Mouse (Mus musculus): ENCODE data around the gene Glis1.

Gene Glis1

GRCm38 (mm10) chr4:107434356-107435237 is at the start of gene Glis1:
Gene Glis1, plus strand, starts transcription at chr4:107434591.
- peak in 1 of 2 experiments; percentile 18 for DNase-seq

DNA sequence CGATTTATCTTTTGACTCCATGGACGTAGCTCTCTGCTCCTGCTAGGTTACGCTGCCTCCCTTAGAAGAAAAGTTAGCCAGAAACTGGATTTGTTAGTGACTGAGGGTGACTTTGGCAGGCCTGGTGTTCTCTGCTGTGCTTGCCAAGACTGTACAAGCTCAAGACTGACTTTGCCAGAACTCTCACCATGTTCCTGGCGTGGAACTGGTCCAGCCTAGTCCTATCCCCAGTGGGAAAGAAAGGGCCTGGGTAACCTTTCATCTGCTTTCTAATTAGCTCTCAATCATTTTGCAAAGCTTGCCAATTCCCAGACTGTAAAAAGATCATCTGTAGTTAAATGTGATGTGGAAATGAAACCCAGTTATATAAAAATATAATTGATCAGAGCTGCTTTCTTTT is 47.4 kb upstream of the Glis1 start:
- DNase-seq: no peak

GRCm38 (mm10) chr4:107387465-107387864 is 46.9 kb upstream of the Glis1 start:
- DNase-seq: no peak

- DNase-seq: no peak
These were observed 46.1 kb upstream of the Glis1 start for GRCm38 (mm10) chr4:107388291-107388690.

GRCm38 (mm10) chr4:107389345-107389744 is 45.0 kb upstream of the Glis1 start:
- no peak for DNase-seq

DNA sequence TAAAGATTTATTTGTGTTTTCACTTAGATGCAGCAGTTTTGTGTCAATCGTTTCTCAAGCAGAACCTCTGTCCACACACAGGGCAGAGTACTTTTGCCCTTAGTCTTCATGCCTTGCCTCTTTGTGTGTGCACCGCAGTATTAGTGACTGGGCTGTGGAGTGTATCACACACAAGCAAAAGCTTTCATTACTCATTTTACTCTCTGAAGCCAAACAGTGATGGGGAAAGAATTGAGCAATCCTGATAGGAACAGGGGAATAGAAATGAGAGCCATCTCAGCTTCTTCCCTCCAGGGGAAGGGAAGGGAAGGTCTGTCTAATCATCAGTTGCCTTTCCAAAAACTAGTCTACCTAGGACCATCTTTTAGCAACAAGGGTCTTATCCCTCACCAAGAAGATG is 40.6 kb upstream of the Glis1 start:
- DNase-seq: no peak

- no peak for DNase-seq
These were observed 14.2 kb upstream of the Glis1 start for GRCm38 (mm10) chr4:107420202-107420601.

GRCm38 (mm10) chr4:107421711-107422110 is 12.7 kb upstream of the Glis1 start:
- DNase-seq: no peak

DNA sequence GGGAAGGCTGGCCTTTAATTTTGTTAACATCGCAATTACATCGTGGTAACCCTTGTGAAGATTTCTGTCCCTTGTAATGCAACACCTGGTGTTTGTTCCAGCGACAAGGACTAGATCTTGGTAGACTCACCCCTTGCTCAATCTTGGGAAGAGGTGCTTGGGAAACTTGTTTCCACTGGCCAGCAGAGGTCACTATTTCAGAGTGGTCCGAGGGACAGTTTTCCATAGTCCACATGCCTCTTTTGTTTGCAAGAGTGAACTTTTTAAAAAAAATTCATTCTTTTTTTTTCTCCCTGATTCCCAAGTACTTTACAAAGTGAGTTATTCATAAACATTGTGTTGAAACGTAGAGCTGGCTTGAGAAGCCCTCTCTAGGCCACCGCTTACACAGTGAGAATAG is 12.2 kb upstream of the Glis1 start:
- DNase-seq: no peak

GRCm38 (mm10) chr4:107425616-107426015 is 8.8 kb upstream of the Glis1 start:
- no peak for DNase-seq

GRCm38 (mm10) chr4:107426631-107427030 is 7.8 kb upstream of the Glis1 start:
- no peak for DNase-seq

GRCm38 (mm10) chr4:107432717-107433116 is 1.7 kb upstream of the Glis1 start:
- DNase-seq: no peak

- no peak for DNase-seq
These were observed 414 bp upstream of the Glis1 start for GRCm38 (mm10) chr4:107433998-107434355.

- no peak for DNase-seq
These were observed 1.0 kb downstream of the Glis1 start for GRCm38 (mm10) chr4:107435238-107435946.

GRCm38 (mm10) chr4:107436476-107436875 is 2.1 kb downstream of the Glis1 start:
- DNase-seq: no peak

- DNase-seq: no peak
These were observed 4.3 kb downstream of the Glis1 start for GRCm38 (mm10) chr4:107438741-107439140.

- no peak for DNase-seq
These were observed 5.9 kb downstream of the Glis1 start for GRCm38 (mm10) chr4:107440306-107440705.

- no peak for DNase-seq
These were observed 7.9 kb downstream of the Glis1 start for GRCm38 (mm10) chr4:107442288-107442687.

DNA sequence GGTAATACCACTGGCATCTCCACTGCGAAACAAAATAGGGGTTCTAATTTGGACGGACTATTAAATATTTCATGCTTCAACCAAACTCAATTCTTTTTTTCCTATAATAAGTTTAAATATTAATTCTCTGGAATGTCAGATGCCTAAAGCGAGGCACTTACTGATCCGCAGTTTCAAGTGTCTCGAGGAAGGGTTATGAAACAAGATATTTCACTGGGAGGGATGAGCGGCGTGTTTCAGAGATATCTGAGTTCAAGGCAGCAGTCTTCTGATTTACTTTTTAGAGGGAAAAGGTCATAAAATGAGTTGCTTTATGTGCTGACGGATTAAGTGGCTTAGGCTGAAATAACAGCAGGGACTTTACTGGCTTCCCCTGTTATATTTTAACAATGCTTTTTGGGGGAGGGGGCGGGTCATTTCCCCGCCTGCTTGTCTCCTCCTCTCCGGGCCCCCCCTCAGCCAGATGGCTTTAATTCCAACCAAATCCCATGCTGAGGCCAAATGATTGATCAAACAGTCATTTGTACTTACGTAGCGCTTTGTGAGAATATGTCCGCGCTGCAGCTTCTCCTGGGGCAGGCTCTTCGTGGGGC is 8.6 kb downstream of the Glis1 start:
- DNase-seq: no peak

DNA sequence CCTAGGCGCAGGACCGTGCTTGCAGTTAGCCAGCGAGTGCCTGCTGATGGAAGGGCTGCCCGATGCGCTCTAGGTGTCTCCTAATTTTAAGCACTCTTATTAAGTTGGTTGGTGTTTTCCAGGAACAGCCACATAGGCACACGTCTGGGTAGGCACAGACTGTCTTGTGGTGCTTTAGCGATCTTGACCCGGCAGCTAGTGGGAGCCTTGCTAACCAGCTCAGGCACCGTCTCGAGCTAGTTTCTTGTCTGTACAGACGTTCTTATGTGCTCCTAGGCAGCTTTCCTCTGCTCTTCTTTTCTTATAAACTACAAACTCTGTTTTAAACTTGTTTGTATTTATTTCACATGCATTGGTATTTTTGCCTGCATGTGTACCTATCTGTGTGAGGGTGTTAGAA is 9.2 kb downstream of the Glis1 start:
- DNase-seq: no peak

GRCm38 (mm10) chr4:107448481-107448880 is 14.1 kb downstream of the Glis1 start:
- DNase-seq: no peak

DNA sequence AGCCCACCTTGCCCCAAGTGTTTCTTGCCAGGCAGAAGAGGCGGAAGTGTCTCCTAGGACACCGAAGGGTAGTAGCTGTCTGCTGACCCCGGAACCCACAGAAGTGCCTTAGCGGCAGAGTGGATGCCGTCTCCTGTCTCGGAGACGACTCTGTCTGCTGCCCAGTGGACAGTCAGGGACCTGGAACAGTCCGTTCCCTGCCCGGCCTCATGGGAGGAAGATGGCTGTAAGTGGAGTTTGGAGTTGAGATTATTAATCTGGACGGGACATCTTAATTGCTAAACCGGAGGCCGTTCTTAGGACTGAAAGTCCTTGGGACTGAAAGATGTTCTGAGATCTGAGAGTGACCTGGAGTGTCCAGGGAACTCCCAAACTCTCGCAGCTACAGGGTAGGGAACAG is 15.1 kb downstream of the Glis1 start:
- no peak for DNase-seq

- DNase-seq: no peak
These were observed 18.1 kb downstream of the Glis1 start for GRCm38 (mm10) chr4:107452266-107453015.
